Mouse (Mus musculus) kidney, postnatal 14 days (tissue): ENCODE measurements around the gene Proca1.

Experiments
- DNase-seq: peaks from one replicate; pipeline ENCODE4 v3.0.0; 2022; ENCODE audit warnings: mixed read lengths

Proca1 gene

DNA sequence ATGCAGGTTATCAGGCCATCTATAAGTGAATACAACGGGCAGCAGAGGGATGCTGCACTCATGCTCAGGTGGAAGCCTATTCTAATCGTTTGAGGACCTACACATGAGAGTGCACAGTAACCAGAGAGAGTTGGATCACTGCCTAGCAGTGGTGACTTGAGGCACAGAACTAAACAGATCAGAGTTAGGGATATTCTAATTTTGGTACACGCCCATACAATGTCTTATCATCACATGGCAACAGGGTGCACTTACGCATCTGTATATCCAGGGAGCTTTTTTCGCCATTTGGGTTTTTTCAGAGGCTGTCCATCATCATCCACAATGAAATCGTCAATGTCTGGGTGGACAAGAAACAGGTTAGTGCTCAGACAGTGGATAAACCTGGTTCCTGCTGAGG is 38.3 kb downstream of the Proca1 start:
- no peak for DNase-seq

DNA sequence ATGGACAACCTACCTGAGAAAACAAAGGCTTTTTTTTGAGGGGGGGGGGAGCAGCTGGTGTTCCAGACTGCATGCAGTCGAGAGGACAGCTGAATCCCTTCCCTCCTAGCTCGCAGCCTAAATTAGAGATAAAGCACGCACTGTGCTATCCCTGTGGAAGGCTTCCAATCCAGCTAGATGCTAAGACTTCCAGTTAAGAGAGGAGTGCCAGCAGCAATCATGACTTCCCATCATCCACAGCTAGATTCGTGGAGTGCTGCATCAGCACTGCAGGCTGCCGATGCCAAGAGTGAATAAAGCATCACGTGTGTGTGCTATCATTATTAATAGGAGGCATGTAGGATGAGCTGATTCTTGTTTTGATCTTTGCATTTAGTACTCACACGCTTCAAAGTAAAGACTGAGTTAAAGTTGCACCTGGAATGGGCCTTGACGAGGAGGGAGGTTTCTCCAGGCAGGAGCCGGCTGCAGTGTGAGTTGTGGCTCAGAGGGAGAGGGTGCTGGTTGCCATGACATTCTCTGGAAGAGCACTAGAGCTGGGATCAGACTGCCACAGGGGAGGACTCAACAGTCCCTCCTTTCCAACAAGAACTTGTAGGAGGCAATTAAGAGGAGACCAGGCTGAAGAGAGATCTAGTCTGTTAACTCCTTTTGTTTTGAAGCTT is 47.1 kb downstream of the Proca1 start:
- no peak for DNase-seq

DNA sequence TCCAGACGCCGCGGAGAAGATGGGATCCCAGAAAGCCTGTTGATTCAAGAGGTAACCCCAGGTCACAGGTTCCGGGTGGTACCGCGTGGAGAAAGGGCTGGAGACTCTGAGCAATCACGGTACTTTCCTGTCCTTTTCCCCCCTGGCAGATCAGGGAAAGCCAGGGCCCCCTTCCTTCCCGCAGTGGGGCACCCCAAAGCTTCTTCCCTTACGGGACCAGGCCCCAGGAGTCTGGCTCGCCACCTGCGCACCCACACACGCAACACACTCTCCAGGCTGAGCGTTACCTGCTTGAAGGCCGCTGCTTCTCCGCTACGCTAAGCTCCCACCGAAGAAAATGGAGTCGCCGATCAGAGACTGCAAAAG is 52.1 kb downstream of the Proca1 start:
- DNase-seq: no peak

GRCm38 (mm10) chr11:78245627-78246317 is 52.6 kb downstream of the Proca1 start, which contains the start of the genes Sdf2 and Supt6:
Gene Sdf2, plus strand, starts transcription at chr11:78245746.
Gene Supt6, minus strand, starts transcription at chr11:78245987.
- peak; percentile 93 for DNase-seq

GRCm38 (mm10) chr11:78246318-78247011 is 53.3 kb downstream of the Proca1 start:
- DNase-seq: no peak

DNA sequence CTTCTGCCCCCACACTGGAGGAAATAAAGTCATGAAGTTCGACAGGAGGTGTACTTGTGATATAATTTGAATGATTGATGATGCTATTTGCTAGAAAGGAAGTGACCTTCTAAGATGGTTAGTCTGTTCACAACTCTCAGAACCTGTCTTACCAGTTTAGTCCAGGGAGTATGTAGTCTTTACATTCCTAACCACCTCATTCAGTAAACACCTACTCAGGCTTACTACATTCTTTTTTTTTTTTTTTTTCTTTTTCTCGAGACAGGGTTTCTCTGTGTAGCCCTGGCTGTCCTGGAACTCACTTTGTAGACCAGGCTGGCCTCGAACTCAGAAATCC is 53.8 kb downstream of the Proca1 start:
- DNase-seq: no peak

DNA sequence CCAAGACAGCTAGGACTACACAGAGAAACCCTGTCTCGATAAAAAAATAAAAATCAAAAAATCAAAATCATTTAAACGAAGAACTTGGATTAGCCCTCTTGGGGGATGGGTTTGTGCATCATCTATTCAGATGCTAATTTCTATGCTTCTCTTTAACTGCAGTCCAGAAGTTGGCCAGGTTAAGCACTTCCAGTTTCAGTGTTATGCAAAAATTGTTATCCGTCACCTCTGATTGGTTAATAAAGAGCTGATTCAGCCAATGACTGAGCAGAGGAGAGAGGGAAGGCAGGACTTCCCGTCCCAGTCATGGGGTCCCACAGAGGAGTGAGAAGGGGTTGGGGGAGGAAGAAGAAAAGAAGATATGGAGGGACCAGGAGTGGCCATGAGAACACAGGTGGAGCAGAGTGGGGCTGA is 54.5 kb downstream of the Proca1 start:
- no peak for DNase-seq
